Mouse (Mus musculus) MN1 (cell line): ENCODE measurements around the gene Wwox.

Source experiments
- DNase-seq: peaks from one replicate; pipeline ENCODE4 v3.0.0-alpha.2; 2016; ENCODE audit warnings: low spot score

The Wwox gene

DNA sequence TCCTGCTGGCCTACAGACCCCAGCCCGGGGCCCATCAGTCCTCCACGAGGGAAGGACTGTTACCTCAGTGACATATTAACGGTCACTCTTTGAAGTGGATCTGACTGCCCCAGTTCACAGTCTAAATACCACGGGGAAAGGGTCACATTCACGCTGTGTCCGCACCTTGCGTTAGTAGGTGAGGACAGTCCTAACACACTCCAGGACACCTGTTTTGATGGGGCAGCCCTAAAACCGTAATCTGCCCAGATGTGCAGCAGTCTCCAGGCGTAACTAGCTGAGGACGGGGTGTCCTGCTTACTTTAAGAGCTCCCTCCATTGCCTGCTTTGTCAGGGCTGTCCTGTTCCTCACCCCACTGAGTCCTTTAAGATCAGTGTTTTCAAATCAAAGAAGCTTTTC, 160.1 kb downstream of the Wwox start:
- no peak for DNase-seq

DNA sequence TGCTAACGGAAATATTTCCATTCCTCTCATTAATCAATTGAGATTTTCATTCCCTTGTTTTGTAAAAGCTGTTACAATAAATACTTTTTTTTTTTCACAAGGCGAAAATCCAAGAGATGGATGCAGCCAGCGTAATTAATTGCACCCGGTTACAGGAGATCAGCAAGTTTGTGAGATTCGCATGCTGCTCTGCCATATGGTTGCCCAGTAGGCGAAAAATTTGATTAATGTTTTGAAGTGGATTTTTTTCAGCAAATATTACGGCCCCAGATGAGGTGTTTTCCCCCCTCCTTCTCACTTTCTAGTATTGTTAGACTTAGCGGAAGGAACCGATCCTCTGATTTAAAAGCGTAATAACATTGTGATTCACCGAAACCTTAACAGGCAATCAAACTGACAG, 160.7 kb downstream of the Wwox start:
- no peak for DNase-seq

DNA sequence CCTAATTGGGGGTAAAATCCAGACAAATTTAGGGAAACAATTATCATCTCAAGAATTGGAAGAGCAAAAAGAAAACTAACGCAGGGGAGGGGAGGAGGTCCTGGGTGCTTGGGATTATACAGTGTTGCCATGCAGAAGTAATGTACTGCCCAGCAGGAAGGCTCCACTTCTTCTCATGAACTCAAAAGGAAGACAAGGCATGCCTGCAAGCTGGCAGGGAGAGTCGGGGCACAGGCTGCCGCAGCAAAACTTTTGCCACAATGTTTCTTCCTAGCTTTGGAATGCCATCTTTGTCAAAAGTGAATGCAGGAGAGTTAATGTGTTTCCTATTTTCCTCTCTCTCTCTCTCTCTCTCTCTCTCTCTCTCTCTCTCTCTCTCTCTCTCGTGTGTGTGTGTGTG, 163.6 kb downstream of the Wwox start:
- no peak for DNase-seq

DNA sequence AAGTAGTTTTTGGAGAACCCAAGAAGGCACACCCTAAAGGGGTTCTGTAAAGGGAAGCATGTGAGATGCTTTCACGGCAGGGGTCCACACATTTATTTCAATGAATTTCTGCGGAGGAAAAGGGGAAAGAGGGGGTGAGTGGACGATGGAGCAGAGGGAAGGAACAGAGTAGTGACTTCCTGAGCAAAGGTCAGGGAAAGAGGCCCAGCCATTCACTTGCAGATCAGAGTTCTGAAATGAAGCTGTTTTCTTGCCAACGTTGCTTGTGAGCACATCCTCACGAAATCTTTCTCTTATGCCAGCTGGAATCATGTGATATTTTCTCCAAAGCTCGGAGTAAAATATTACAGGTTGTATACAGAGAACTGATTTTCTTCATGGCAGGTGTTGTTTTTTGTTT, 164.1 kb downstream of the Wwox start:
- DNase-seq = no peak

DNA sequence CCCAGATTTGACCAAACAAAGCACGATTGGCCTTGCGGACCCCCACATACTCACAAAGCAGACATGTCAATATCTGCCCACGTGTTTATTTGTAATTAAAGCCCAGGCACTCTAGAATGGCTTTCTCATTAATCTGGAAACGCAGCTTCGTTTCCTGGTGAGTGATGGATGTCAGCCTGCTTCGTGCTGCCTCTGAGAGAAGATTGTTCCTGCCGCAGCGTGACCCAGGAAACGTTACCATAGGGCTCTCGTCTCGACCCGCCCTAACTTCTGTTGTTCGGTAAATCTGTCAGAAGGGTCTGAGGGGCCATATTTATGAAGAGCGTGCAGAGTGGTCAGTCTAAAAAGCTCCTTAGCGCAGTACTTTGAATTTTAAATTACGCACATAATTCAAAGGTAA, 164.9 kb downstream of the Wwox start:
- no peak for DNase-seq

DNA sequence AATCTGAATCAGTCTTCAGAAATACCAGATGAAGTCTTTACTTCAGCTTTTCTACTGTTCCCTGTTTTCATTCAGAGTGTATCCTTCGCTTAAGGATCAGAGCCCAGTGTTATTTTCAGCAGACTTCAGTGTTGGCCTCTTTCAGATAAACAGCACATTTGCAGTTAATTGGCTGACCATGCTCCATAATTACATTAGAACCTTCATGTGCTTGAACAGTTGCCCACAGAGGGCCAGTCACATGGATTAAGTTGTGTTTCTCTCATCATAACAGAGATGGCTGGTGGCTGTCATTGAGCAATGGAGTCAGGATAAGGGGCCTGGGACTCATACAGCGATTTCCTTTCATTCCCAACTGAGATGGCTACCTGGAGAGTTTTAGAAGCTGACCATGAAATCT, 166.2 kb downstream of the Wwox start:
- DNase-seq = peak; percentile 80

DNA sequence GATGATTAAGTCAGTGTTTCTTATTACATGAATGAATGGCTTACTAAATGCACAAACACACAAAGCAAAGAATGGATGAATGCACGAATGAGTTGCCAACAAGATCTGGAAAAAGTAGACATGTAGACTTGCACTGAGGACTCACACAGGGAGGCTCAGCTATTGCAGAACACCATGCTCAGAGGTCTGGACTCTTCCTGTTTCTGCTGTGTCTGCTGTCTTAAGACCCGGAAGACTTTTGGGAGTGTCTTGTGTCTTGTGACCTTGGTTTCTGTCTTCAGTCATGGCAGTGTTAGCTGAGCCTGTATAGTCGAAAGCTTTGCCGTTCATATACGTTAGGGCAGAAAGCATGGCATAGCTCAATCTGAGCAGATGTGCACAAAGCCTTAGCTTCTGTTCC, 169.9 kb downstream of the Wwox start:
- no peak for DNase-seq

DNA sequence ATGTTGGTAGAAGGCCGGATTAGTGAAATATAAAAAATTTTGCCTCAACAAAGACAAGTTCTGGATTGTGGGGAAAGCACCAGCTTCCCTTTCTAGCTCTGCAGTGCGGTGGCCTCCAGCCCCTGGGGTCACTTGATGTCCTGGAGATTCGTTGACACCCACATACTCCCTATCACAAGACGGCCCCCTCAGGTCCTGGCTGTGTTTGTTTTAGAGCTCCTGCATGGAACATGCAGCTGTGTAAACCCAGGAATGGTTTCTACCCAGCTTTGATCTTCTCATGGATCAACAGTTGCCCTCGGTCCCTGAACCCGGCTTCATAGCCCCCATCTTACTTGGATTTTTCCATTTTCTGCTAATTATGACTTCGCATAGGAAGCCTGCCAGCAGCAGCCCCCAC, 171.6 kb downstream of the Wwox start:
- DNase-seq = no peak

DNA sequence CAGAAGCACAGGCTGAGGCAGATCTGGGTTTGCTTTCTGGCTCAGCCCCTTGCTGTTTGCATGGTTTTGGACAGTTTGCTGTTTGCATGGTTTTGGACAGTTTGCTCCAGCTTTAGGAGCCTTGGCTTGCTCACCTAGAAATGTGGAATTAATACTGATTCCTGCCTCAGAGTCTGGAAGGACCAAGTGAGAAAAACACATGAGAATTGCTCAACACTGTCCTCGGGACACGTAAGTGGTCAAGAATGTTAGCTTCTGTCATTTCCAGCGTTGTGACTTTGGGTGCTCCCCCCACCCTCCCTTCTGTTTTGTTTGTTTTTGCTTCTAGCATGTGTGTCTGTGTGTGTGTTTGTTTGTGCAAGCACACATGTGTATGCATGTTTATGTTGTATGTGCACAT, 172.6 kb downstream of the Wwox start:
- DNase-seq = no peak

DNA sequence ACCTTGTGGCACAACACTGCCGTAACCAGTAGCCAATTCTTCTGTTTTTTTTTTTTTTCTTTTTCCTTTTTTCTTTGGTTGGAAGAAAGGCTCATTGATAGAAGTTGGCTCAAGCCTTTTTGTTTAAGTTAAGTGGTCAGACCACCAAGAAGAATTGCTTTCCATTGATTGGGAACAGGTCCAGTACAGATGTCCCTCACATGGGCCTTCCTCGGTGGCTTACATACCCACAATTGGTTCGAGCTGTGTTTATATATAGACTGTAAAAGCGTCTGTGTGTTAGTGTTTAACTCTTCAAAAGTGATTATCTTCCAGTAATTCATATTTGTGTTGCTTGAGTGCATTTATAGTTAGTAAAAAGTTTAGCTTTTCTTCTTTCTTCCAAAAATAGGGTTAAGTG, 176.0 kb downstream of the Wwox start:
- no peak for DNase-seq

DNA sequence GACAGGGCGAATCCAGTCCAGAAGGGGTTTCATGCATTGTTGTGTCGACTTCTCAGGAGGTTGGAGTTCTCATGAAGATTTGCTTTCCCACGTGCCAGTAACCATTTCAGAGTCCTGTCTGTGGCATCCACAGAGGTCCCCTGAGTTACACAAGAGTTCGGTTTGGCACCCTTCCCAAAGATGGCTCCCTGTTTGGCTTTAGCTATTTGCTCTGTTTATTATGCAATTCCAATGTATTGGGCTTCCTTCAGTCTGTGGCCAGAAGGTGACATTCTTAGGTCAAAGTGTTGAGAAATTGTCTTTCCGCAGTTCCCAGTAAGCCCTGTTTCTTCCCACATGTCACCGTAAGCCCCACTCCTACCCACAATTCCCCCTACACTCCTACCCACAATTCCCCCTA, 176.5 kb downstream of the Wwox start:
- DNase-seq = no peak

DNA sequence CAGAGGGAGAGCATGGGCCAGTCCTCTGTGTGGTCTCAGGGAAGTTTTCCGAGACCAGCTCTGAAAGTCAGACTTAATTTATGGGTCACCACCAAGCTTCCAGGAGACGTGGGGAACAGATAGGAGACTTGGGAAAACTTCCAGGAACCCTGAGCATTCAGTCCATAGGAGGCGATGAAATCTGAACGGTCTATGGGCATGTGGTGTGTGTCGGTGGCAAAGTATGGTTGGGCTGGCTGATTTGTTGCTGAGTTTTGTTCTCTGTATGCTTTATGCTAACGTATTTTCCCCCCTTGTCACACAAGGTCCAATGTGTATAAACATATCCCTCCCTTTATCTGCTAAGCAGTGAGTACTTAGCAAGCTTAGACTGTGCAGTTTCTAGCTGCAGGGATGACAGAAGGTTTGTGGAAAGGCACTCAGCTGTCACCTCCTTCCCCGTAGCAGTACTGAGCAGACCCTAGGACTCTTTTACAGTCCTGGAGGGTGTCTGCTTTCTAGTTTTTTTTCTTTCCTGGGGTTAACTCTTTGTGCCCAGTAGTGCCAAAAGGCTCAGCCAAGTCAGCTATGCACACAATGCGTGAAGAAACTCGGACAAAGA, 179.6 kb downstream of the Wwox start:
- DNase-seq = no peak

DNA sequence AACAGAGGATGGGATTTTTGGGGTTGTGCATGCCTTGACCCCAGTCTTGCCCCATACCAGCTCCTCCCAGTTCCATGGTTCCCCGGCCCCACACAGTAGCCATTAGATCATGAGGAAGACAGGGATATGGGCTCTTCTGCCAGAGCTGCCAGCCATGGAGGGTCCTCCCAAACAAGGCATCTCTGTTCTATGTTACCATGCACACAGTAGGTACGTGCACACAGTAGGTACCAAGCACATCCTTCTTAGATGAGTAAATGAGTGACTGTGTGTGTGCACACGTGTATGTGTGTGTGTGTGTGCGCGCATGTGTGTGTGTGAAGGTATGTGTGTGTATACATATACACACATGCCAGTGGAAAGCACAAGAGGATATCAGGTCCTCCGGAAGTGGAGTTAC, 185.9 kb downstream of the Wwox start:
- no peak for DNase-seq

DNA sequence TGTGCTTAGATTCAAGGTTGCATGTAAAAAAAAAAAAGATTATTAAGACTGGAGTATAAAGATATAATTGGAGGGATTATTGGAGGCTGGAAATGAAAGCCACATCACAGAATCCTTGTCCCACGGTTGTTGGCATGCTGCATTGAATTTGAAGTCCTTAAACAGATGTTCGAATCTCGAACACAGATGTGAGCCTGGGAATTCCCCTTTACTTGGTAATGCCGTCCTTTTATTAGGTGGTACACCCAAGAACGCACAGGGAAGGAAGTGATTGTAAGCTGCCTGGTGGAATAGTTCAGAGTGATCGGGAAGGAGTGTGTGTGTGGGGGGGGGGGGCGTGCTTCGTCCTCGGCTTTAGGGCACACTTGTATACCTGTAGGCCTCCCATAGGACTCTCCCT, 187.4 kb downstream of the Wwox start:
- no peak for DNase-seq

DNA sequence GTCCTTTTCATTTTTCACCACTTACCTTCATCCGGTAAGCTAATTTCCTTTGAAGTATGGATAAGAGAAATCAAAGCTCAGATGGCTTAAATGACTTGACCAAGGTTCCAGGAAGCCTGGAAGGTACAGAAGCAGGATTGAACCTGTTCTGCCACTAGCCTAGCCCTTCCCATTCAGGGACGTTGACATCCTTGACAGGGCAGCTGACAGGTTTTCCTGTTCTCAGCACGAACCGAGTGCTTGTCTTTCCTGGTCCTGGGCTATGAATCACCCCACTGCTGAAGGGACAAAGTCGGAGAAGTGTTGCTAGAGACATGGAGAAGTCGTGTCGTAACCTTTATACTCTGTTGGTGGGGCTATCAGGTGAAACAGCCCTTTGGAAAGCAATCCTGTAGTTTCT, 190.3 kb downstream of the Wwox start:
- peak; percentile 3 for DNase-seq

DNA sequence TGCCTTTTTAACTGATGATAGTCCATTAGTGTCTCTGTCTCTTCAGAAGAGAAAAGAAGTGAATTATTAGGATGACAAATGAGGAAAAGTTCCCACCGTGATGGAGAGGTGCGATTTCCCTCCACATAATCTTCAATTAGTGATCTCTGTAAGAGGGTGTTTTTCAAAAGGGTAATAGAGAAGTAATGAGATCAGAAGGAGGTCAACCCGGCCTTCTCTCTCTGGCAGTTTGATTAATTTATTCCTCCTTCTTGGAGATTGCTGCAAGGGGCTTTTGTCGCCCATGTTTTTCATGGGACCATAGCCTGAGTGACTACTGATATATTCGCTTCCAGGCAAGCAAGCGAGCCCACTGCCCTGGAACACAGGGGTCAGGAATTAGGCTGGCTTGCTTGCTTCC, 191.6 kb downstream of the Wwox start:
- no peak for DNase-seq

DNA sequence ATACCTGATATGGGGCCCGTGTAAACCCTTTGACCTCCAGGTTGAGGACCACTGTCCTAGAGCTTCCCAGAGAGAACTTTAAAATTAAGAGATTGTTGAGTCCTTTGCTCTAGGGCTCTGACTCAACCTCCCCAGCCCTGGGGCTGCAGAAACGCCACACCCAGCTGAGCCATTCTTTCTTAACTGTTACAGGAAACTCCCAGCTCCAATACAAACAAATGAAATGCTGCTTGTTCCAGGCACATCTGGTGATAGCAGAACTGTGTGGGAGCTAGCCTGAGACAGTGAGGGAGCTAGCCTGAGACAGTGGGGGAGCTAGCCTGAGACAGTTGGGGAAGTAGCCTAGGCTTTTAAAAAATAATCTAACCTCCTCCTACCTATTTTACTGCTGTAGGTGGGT, 194.7 kb downstream of the Wwox start:
- DNase-seq = no peak

DNA sequence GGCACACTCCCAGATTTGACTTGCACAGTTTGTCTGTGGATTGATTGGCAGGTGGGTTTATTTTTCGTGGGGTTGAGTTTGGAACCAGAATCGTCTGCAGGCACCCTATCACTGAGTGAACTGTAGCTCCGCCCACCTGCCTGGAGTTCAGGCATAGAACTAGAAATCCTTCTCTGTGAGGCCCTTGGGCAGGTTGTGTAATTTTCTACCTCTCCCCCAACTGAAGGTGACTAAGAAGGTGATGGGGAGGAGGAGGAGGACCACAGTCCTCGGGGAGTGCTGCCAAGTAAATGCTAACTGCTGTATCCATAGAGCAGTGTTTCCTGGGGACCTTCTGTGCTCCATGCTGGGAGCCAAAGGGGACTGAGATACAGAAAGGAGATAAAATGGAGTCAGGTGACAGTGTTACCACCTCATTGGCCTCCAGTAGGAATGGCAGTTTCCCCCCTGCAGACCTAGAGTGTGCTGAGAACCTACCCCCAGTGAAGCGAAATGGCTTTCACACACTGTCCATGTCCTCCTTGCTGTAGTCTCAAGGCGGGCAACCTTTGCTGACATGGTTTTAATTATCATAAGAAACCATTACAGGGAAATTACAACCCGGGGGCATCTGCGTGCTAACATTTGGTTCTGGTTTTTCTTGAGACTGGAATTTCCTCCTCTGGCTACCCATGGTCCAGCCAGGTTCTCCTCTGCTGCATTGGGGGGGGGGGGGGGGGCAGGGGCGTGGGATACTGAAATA, 195.4 kb downstream of the Wwox start:
- peak; percentile 2 for DNase-seq

DNA sequence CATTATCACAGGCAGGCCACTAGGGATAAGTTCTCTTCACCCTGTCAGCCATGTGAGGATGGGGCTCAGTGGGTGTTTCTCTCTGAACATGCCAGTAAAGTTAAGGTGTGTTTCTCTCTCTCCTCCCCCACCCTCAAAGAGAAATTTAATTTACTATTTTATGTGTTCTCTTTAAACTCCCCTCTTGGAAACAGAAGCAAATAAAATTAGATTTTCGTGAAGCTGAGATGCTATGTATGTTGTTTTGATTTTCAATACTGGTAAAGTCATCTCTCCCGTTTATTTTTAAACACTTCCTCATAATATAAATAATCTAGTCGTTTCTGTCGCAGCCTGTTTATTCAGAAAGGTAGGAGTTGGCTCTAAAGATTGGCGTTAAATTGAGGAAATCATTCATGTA, 196.9 kb downstream of the Wwox start:
- DNase-seq = no peak

DNA sequence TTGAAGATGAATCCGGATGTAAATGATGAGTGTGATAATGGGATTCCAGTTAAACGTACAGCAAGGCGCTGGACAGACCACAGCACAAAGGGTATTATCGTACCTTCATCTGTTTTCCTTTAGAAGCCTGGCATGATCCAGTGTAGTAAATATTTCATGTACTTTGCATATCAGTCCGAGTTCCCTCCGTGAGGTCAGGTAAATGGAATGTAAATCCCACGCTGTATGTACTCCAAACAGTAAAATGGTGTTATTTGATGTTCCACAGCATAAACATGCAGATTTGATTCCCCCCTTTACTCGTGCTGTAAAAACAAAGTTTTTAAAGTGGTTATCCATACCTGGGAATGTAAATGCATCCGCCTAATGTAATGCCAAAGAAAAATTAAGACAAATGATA, 202.4 kb downstream of the Wwox start:
- peak; percentile 2 for DNase-seq

DNA sequence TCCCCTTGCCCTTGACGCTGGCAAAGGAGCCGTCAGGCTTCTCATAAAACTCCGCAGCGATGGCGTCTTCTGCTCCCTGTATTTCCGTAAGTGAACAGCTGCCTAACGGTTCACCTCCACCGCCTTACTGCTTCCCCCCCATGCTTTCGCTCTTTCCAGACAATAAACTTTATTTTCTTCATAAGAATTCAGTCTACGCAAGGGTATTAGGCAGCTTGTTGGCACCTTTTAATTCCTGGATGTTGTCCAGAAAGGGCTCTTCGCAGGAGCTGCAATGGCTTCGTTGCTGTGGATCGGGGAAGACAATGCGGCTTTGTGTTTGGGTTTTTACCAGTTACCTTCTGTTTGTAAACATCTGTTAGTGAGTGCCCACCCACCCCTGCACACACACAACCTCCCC, 211.3 kb downstream of the Wwox start:
- no peak for DNase-seq

DNA sequence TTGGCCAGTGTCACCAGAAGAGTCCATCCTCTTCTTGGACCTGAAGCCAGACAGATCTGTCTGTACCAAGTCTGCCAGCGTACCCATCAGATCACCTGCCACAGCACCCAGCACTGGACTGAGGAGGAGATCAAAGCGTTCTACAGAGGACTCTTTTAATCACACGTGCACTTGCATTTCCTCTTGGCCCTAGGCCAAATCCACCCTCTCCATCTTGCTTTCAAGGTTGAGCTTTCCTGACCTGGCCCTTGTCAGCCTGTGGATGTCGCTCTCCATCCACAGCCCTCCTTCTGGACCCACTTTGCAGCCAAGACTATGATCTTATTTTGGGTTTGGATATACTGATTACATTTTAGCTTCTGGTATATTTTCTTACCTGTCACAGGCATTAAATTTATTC, 218.3 kb downstream of the Wwox start:
- no peak for DNase-seq

DNA sequence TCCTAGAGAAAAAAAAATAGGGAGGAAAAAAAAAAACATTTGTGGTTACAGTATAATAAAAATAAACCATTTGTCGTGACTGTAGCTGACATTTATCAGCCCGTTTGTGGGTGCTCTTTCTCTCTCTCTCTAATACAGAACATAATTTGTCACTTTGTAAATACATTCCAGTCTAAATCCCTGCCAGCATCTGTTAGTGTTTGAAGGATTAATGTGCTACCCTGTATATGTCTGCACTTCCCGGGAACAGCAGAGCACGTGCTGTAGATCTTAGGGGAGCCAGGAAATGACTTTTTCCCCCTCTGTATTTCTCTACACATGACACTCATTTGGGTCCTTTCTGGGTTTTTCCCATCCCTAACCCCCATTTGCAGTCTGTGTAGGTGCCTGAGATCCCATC, 219.0 kb downstream of the Wwox start:
- DNase-seq = no peak

DNA sequence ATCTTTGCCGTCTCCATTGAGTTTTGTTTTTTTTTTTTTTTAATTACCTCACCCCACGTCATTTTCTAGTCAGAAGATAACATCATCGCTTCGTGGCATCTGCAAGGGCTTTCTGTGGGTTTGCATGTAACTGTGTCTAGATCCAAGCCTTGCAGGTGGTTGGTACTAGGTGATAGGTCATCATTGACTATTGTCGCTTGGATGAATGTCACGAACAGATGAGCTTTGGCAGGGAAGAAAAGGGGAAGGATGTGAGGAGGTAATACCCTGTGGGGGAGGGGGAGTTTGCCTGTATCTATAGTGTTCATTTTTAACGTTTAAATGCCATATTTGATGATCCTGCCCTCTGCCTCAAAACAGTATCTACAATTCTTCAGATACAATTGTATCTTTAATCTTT, 223.6 kb downstream of the Wwox start:
- DNase-seq = no peak
